Mouse (Mus musculus): ENCODE data around the gene Cxcl9.

DNA sequence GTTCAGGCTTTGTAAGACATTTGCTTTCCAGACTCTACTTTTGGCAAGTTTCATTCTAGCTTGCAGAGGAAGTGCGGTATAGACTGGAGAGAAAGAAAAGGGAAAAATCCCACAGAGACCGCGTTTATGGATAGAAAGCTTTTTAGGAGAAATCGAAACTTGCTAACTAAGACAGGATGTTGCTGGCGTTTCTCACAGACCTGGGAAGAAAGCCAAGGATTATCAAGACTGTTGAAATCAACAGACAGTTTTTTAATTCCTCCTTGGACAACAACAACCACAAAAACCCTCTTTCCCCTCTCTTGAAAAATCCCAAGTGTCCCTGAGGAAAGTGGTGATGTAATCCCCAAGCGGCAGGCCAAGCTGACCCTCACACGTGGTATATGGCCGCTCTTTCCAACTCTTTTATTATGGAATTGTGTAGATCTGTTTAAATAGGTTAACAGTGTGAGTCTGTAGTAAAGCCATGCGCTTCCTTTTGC, 4.5 kb upstream of the Cxcl9 start:
- TF ChIP-seq CTCF (IDR thresholded peaks at IDR 0.05; ENCODE audit: borderline replicate concordance, control insufficient read depth, extremely low read depth, insufficient read depth, low read length, poor library complexity) (no peak), POLR2A (IDR thresholded peaks at IDR 0.05; ENCODE audit: control insufficient read depth, extremely low read depth, insufficient read depth, low read length, poor library complexity) (no peak)
